Mouse (Mus musculus) neural tube, embryonic 12.5 days (tissue): ENCODE results near the gene Moap1. TPM values are rescaled to one million over a fixed set of nuclear protein-coding genes. Genes with fewer than 3 reads are reported as not detected.

ENCODE experiments used
- ATAC-seq: fragments of 200-750 bp; cut with Nextera tagmentation; 2 replicates; pipeline ENCODE4 v1.8.0; 2017; ENCODE audit warnings: low read depth, mild to moderate bottlenecking, moderate TSS enrichment, moderate library complexity; ENCODE audit not compliant: low FRiP score
- H3K27ac ChIP-seq: fragments of 300-500 bp; sonication (generic); 2 replicates; pipeline ENCODE4 v1.5.1; 2016
- H3K27me3 ChIP-seq: fragments of 300-500 bp; sonication (generic); replicated peaks from 2 replicates; pipeline ENCODE4 v1.6.1; 2016; ENCODE audit warnings: mild to moderate bottlenecking
- H3K36me3 ChIP-seq: fragments of 300-500 bp; sonication (generic); 2 replicates; pipeline ENCODE4 v1.6.1; 2016; ENCODE audit warnings: mild to moderate bottlenecking
- H3K4me1 ChIP-seq: fragments of 300-500 bp; sonication (generic); 2 replicates; pipeline ENCODE4 v1.6.1; 2016
- H3K4me2 ChIP-seq: fragments of 300-500 bp; sonication (generic); replicated peaks from 2 replicates; pipeline ENCODE4 v1.6.1; 2016; ENCODE audit warnings: mild to moderate bottlenecking
- H3K4me3 ChIP-seq: fragments of 300-500 bp; sonication (generic); 2 replicates; pipeline ENCODE4 v1.5.1; 2016
- H3K9ac ChIP-seq: fragments of 300-500 bp; sonication (generic); 2 replicates; pipeline ENCODE4 v1.6.1; 2016; ENCODE audit warnings: mild to moderate bottlenecking
- H3K9me3 ChIP-seq: fragments of 300-500 bp; sonication (generic); 2 replicates; pipeline ENCODE4 v1.6.1; 2016; ENCODE audit warnings: mild to moderate bottlenecking
- WGBS: fragments of 180-500 bp; shearing (Covaris S2); methylation state at CpG from one replicate; pipeline ENCODE4 v1.1.7; 2016; 5-methylcytosine and 5-hydroxymethylcytosine counted together
- polyA plus RNA-seq: library from polyadenylated mRNA; unstranded; fragments of >200 nt; fragmentation: Nextera tagmentation; extraction: Ambion mirVana; gene quantifications from 2 replicates; pipeline ENCODE4 v1.2.1, GENCODE M21; 2016

Moap1 gene
- polyA plus RNA-seq, 1 experiment from 2014 or later: 38.4 TPM

DNA sequence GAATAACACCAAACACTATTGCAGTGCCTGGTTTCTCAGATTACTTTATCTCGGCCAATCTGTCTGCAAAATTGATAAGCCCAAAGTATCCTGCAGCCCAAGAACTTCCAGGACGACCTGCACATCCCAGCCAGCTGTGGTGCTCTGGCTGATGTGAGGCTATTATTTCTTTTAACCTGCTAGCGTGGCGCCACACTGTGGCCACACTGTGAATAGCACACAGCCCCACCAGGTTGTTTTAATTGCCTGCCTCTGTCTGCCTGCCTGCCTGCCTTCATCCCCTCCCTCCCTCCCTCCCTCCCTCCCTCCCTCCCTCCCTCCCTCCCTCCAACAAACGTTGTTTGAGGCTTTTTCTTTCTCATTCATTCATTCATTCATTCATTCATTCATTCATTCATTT is 10.1 kb downstream of the Moap1 start:
- ATAC-seq: no peak
- no peak overlapping the region for H3K4me2 ChIP-seq
- WGBS: 21% methylated on average over 4 of the region's 5 CpGs
- no peak overlapping the region for H3K27ac ChIP-seq
- no peaks in the 10 kb centered on the region for H3K9me3 ChIP-seq
- no peak overlapping the region for H3K9ac ChIP-seq
- H3K4me3 ChIP-seq: no peak overlapping the region
- no peaks in the 10 kb centered on the region for H3K27me3 ChIP-seq
- peaks cover 18% of the 10 kb centered on the region for H3K4me1 ChIP-seq
- H3K36me3 ChIP-seq: no peaks in the 10 kb centered on the region

DNA sequence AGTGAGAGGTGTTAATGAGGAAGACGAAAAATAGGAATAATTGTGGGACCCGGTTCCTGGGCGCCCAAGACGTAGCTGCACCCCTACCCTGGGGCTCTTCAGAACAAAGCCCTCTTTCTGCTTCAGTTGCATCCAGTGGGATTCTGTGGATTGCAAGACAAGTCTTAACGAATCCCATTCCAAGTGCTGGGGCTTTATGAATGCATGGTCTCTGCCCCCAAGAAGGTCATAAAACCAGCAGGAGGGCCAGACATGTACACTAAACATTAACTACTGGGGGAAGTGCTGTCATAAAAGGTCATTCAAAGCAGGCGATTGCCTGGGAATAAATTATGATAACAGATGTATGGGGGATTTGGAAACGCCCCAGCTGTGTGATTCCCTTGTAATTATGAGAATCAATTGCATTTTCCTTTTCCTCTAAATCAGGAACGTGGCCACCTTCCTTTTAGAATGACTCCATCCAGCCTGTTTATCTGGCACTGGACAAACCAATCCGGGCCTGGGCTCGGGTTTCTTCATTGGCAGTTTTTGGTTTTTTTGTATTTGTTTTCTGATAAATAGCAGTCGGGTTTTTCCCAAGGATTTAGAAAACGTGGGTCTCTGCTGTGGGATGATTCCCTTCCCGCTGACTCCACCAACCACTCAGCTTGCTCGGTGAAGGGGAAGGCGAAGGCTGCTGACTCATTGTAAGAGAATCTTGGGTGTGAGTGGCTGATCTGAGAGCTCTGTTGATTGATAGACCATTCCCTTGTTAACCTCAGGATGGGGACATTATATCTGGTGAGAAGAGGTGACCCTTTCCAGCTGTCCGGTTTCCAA is 12.5 kb downstream of the Moap1 start:
- no peaks in the 10 kb centered on the region for H3K36me3 ChIP-seq
- H3K4me1 ChIP-seq: peaks cover 18% of the 10 kb centered on the region
- H3K9ac ChIP-seq: peak overlapping the region; percentile 21; the same call in 1 of the 2 replicates
- H3K4me2 ChIP-seq: peak overlapping the region; percentile 61
- H3K27me3 ChIP-seq: no peaks in the 10 kb centered on the region
- peak overlapping the region; percentile 82 for H3K27ac ChIP-seq
- WGBS: 11% methylated on average over 16 of the region's 16 CpGs
- 0 out of 2 replicates have a peak overlapping the region, but pooled peaks have one; percentile 7 for H3K4me3 ChIP-seq
- peak; percentile 67 for ATAC-seq
- H3K9me3 ChIP-seq: no peaks in the 10 kb centered on the region

DNA sequence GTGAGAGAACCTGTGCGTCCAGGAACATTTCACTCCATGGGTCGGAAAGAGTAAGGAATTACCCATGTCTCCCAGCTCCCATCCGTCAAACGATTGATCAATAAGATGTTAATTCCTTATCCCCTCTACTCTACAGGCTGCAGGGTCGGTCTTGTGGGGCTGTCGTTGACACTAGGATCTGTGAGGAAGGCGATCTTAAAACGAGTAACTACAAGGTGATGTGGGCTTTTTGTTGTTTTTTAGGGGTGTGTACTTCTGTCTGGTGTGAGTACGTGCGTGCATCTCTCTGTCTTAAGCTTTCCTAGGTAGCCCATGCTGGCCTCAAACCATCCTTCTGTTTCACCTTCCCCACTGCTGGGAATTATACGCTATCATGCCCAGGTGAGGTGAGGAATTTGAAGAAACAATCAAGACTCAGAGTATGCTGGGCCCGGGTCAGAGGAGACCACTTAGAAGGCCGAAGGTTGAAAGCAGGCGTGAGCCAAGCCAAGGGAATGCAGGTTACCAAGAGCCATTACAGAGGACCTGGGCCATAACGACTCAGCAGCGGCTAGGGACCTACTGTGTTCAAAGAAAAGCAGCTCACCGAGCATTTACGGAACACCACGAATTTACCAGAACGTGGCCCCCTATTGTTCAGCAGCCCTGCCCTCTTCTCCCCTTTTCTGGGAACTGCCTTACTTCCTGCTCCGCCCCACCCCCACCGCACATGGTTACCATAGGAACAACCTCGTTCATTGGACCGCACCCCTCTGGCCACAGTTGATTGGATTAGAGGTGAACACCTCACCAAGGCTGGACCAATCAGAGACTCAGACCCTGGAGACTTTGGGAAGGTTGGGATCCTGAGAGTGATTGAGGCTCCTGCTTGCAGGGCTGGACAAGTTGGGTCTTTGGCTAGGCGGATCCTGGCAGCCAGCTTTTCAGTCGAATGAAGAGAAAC is 13.3 kb downstream of the Moap1 start:
- H3K9me3 ChIP-seq: no peaks in the 10 kb centered on the region
- H3K4me1 ChIP-seq: peaks cover 18% of the 10 kb centered on the region
- peak overlapping the region; percentile 82 for H3K27ac ChIP-seq
- peak overlapping the region; percentile 21; the same call in 1 of the 2 replicates for H3K9ac ChIP-seq
- H3K4me2 ChIP-seq: peak overlapping the region; percentile 61
- H3K4me3 ChIP-seq: peak overlapping the region; percentile 22; the same call in 1 of the 2 replicates
- no peaks in the 10 kb centered on the region for H3K27me3 ChIP-seq
- no peaks in the 10 kb centered on the region for H3K36me3 ChIP-seq
- ATAC-seq: peak; percentile 98
- WGBS: 20% methylated on average over 26 of the region's 26 CpGs

DNA sequence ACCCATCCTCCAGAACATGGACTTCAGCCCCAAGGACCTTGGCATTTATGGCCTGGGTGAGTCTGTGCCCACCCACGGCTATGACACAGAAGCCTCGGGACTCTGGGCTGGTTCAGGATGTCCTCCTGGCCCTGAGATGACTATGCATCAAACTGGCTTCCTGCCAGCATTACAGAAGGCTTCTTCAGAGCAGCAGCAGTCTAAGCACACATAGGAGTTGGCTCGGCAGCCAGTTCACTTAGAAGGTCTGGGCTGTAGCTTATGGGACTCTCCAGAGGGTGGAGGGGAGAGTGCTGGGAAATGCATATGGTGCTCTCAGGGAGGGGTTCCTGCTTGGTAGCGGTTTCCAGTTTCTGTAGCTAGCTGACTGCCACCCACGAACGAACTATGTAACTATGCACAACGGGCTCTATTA is 17.7 kb downstream of the Moap1 start:
- no peak for ATAC-seq
- Histone ChIP-seq H3K27me3 (no peaks in the 10 kb centered on the region), H3K36me3 (no peaks in the 10 kb centered on the region), H3K9ac (no peak overlapping the region), H3K27ac (no peak overlapping the region), H3K4me2 (no peak overlapping the region), H3K4me1 (peaks cover 7% of the 10 kb centered on the region), H3K9me3 (no peaks in the 10 kb centered on the region), H3K4me3 (no peak overlapping the region)
- WGBS: 83% methylated on average over 7 of the region's 7 CpGs

DNA sequence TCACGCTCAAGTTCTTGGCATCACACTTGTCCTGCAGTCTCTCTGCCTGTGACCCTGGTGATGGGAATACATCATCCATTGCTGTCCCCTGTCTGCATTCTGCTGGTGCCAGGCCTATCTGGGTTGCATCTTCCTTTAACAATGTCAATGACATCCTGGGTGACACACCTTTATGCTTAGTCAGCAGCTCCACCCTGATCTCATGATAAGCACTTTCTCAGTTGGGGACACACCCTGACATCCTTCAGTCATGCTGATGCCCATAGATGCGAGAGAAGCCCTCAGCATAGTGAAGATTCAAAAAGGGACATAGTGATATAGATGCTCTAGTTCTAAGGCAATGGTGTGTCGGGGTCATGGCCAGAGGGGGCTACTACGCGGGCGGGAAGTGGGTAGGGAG is 18.3 kb downstream of the Moap1 start:
- no peak for ATAC-seq
- no peak overlapping the region for H3K4me2 ChIP-seq
- no peak overlapping the region for H3K4me3 ChIP-seq
- no peaks in the 10 kb centered on the region for H3K9me3 ChIP-seq
- no peaks in the 10 kb centered on the region for H3K27me3 ChIP-seq
- no peaks in the 10 kb centered on the region for H3K36me3 ChIP-seq
- H3K27ac ChIP-seq: no peak overlapping the region
- peaks cover 3% of the 10 kb centered on the region for H3K4me1 ChIP-seq
- no peak overlapping the region for H3K9ac ChIP-seq
- WGBS: 97% methylated on average over 6 of the region's 6 CpGs

DNA sequence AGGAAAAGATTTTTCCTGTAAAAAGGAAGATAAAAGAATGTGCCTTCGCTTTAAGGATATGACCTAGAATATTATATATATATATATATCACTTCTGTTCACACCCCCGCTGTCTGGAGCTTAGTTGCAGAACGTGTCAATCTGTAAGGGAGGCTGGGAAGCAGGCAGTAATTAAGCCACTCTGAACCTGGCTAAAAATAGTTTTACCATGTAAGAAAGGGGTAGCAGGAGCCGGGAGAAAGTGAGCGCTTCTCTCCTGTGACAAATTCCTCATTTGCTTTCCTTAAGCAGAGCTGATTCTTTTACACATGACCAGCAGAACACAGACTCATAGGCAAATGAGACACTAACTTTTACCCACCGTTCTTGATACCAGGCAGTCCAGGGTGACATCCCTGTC is 19.6 kb downstream of the Moap1 start:
- H3K9ac ChIP-seq: no peak overlapping the region
- 84% methylated on average over 6 of the region's 6 CpGs for WGBS
- ATAC-seq: no peak
- H3K27me3 ChIP-seq: no peaks in the 10 kb centered on the region
- H3K4me3 ChIP-seq: no peak overlapping the region
- no peak overlapping the region for H3K27ac ChIP-seq
- H3K36me3 ChIP-seq: no peaks in the 10 kb centered on the region
- H3K4me2 ChIP-seq: no peak overlapping the region
- H3K9me3 ChIP-seq: no peaks in the 10 kb centered on the region
- H3K4me1 ChIP-seq: no peaks in the 10 kb centered on the region

DNA sequence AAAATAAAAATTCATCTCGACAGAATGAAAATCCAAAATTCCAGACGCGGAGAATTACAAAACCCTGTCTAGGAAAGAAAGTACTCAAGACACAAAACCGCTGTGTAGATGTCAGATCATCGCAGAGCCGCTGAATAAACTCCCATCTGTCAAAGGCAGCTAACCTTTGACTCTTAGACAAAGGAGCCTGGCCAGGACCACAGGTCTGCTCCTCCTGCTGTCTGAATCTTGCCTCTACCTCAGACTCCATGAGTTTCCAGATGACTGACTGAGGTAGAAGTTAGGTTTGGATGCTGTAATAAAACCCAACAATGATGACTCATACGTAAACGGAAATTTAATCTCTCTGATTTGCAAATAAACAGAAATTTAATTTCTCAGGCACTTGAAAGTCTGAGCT is 20.5 kb downstream of the Moap1 start:
- H3K4me2 ChIP-seq: no peak overlapping the region
- H3K9ac ChIP-seq: no peak overlapping the region
- H3K27me3 ChIP-seq: no peaks in the 10 kb centered on the region
- no peaks in the 10 kb centered on the region for H3K9me3 ChIP-seq
- no peak overlapping the region for H3K27ac ChIP-seq
- no peak for ATAC-seq
- H3K36me3 ChIP-seq: no peaks in the 10 kb centered on the region
- H3K4me1 ChIP-seq: no peaks in the 10 kb centered on the region
- H3K4me3 ChIP-seq: no peak overlapping the region
- 75% methylated on average over 8 of the region's 8 CpGs for WGBS

DNA sequence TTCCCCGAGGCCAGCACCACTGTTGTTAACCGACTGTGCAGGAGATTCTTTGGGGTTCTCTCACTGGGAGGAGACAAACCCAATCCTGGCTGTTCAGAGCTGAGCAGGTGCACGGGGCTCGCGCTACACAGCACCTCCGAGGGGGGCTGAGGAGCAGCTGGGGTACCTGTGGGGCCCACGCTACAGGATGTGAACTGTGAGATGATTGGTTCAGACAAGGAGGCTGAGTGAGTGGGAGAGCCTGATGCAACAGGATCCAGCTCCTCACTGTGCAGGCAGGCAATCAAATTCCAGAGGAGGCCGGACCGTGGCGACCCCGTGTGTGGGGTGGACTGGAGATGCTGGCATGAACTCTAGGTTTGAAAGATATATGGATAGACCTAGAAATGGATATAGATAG is 21.0 kb downstream of the Moap1 start:
- no peaks in the 10 kb centered on the region for H3K36me3 ChIP-seq
- 52% methylated on average over 11 of the region's 11 CpGs for WGBS
- no peak overlapping the region for H3K4me3 ChIP-seq
- no peaks in the 10 kb centered on the region for H3K9me3 ChIP-seq
- H3K4me1 ChIP-seq: no peaks in the 10 kb centered on the region
- no peak overlapping the region for H3K27ac ChIP-seq
- no peak overlapping the region for H3K4me2 ChIP-seq
- no peaks in the 10 kb centered on the region for H3K27me3 ChIP-seq
- ATAC-seq: no peak
- no peak overlapping the region for H3K9ac ChIP-seq

DNA sequence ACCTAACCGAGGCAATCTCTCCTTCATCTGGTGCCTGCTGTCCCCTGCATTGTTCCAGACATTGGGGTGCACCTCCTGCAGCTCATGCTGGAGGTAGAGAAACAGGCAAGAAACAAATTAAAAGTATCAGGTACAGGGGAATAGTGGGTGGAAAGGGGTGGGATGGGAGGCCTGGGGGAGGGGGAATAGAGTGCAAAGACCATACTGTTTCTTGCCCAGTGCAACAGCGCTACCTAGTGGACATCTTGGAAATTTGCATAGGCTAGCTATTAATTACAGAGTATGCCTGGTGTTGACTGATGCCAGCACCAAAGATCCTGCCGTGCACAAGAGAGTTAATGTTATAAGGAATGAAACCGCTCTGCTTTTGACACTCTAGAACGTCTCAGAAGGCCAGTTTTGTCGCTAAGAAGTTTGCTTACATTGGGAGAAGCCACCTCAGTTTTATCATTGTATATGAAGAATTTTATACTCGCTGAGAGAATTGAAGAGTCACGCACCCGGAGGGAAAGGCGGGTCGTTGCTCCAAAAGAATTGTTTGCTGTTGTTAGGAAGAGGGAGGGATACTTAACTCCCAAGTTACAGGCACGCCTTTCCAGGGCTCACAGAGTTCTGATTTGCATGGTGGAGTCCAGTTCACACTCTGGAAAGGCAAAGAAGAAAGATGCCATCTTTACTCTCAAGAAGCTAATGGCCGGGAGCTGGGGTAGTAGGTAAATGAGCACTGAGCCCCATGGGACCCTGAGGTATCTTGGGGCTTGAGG is 23.7 kb downstream of the Moap1 start:
- WGBS: 33% methylated on average over 13 of the region's 13 CpGs
- ATAC-seq: peak; percentile 50; the same call in 1 of the 2 replicates

DNA sequence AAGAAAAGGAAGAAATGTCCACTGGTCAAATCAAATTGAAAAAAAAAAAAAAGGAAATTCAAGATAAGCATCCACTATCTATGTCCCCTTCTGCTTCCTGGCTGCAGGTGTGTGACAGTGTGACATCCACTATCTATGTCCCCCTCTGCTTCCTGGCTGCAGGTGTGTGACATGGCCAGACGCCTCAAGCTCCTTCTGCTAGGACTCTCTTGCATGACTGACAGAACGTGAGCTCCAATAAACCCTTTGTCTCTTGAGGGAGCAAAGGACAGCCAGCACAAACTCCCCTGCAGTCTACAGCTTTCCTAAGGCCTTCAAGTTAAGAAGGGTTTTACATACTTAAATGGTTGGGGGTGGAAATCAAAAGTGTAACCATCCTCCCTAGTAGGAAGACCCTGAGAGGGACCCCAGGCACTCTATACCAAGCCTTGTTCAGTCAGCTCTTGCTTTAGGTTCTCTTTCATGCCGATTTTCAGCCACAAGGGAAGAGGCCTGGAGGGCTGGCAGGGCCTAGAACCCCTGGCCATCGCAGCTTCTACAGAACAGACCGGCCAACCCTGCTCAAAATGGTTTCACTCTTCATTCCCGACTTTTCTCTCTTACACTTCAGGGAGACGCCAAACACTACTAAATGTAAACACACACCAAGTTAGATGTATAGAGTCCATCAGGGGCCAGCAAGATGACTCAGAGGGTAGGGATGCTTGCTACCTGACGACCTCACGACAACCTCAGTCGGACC is 28.6 kb downstream of the Moap1 start:
- no peaks in the 10 kb centered on the region for H3K9me3 ChIP-seq
- H3K27ac ChIP-seq: no peak overlapping the region
- H3K9ac ChIP-seq: no peak overlapping the region
- H3K4me1 ChIP-seq: no peaks in the 10 kb centered on the region
- H3K36me3 ChIP-seq: no peaks in the 10 kb centered on the region
- 82% methylated on average over 10 of the region's 10 CpGs for WGBS
- no peak overlapping the region for H3K4me2 ChIP-seq
- no peak for ATAC-seq
- H3K27me3 ChIP-seq: no peaks in the 10 kb centered on the region
- H3K4me3 ChIP-seq: no peak overlapping the region

More for the DNA sequence above, 23.7 kb downstream of the Moap1 start:
- Histone ChIP-seq H3K9me3 (no peaks in the 10 kb centered on the region), H3K4me2 (no peak overlapping the region), H3K4me3 (no peak overlapping the region), H3K27me3 (no peaks in the 10 kb centered on the region), H3K4me1 (no peaks in the 10 kb centered on the region), H3K9ac (no peak overlapping the region), H3K27ac (no peak overlapping the region), H3K36me3 (no peaks in the 10 kb centered on the region)

DNA sequence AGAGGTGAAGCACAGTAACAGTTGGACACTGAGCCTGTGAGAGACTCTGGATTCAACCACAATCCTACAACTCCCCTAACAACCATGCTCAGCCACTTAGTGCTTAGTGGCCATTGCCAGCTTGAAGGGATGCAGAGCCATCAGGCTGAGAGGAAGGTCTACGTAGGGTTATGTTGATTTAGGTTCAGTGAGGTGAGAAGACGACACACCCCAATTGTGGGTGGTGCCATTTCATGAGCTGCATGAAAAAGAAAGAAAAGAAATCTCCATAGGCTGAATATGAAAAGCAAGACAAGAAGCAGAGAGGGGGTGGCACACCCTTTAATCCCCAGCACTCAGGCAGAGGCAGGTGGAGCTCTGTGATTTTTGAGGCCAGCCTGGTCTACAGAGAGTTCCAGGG is 29.3 kb downstream of the Moap1 start:
- Histone ChIP-seq H3K27me3 (no peaks in the 10 kb centered on the region), H3K27ac (no peak overlapping the region), H3K9ac (no peak overlapping the region), H3K36me3 (no peaks in the 10 kb centered on the region), H3K9me3 (no peaks in the 10 kb centered on the region), H3K4me2 (no peak overlapping the region), H3K4me3 (no peak overlapping the region), H3K4me1 (no peaks in the 10 kb centered on the region)
- no peak for ATAC-seq
- WGBS: 68% methylated on average over 2 of the region's 2 CpGs
